Mouse (Mus musculus) stomach, embryonic 14.5 days (tissue): ENCODE results near the gene Rwdd4a. TPM values are rescaled to one million over a fixed set of nuclear protein-coding genes. Genes with fewer than 3 reads are reported as not detected.

ENCODE experiments used
- ATAC-seq: fragments of 200-750 bp; cut with Nextera tagmentation; 2 replicates; pipeline ENCODE4 v1.8.0; 2017; ENCODE audit warnings: low read depth, moderate TSS enrichment; ENCODE audit not compliant: insufficient number of reproducible peaks, insufficient read depth, low FRiP score
- H3K27ac ChIP-seq: fragments of 300-500 bp; sonication (generic); 2 replicates; pipeline ENCODE4 v1.5.1; 2014; ENCODE audit warnings: mild to moderate bottlenecking, low read length, moderate library complexity, mixed read lengths
- H3K27me3 ChIP-seq: fragments of 300-500 bp; sonication (generic); 2 replicates; pipeline ENCODE4 v1.6.1; 2014; ENCODE audit warnings: low read length, control low read depth, mixed read lengths; ENCODE audit not compliant: control insufficient read depth, insufficient read depth
- H3K36me3 ChIP-seq: fragments of 300-500 bp; sonication (generic); 2 replicates; pipeline ENCODE4 v1.6.1; 2014; ENCODE audit warnings: mild to moderate bottlenecking, control low read depth, low read length, moderate library complexity, mixed read lengths; ENCODE audit not compliant: control insufficient read depth, insufficient read depth
- H3K4me1 ChIP-seq: fragments of 300-500 bp; sonication (generic); 2 replicates; pipeline ENCODE4 v1.6.1; 2014; ENCODE audit warnings: low read length, control low read depth, mixed read lengths; ENCODE audit not compliant: control insufficient read depth, insufficient read depth
- H3K4me2 ChIP-seq: fragments of 300-500 bp; sonication (generic); replicated peaks from 2 replicates; pipeline ENCODE4 v1.6.1; 2014; ENCODE audit warnings: low read depth, low read length, control low read depth
- H3K4me3 ChIP-seq: fragments of 300-500 bp; sonication (generic); 2 replicates; pipeline ENCODE4 v1.5.1; 2014; ENCODE audit warnings: low read depth, low read length, control low read depth
- H3K9ac ChIP-seq: fragments of 300-500 bp; sonication (generic); replicated peaks from 2 replicates; pipeline ENCODE4 v1.6.1; 2014; ENCODE audit warnings: low read depth, mild to moderate bottlenecking, control low read depth, low read length, moderate library complexity, mixed read lengths
- H3K9me3 ChIP-seq: fragments of 300-500 bp; sonication (generic); 2 replicates; pipeline ENCODE4 v1.6.1; 2016; ENCODE audit warnings: low read depth, low read length, control low read depth; ENCODE audit not compliant: control insufficient read depth
- WGBS: fragments of 180-500 bp; shearing (Covaris S2); extraction: QIAGEN DNeasy Blood & Tissue Kit; methylation state at CpG from one replicate; pipeline ENCODE4 v1.1.7; 2014; 5-methylcytosine and 5-hydroxymethylcytosine counted together
- polyA plus RNA-seq: library from polyadenylated mRNA; unstranded; fragments of >200 nt; fragmentation: Nextera tagmentation; extraction: Ambion mirVana; gene quantifications from 2 replicates; pipeline ENCODE4 v1.2.1, GENCODE M21; 2014

Rwdd4a gene
- polyA plus RNA-seq, 1 experiment from 2014 or later = 39.6 TPM

DNA sequence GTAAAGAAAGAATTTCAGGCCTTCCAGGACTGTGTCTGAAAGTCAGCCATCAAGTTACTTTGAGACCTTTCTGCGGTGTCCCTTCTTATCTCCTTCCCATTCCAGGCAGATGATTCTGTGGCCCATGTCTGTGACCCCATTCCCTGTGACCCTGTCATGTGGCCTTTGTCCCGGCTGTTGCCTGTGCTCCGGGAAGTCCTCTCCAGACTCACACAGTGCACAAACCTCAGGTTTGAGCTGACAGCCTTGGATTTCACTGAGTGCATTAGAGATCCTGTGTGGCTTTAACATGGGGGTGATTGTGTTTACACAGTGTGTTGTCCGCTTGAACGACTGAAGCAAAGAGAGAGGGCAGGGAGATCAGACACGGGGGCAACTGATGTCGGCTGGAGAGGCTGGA, 24.8 kb downstream of the Rwdd4a start:
- H3K27me3 ChIP-seq = no peaks in the 10 kb centered on the region
- no peaks in the 10 kb centered on the region for H3K36me3 ChIP-seq
- no peak overlapping the region for H3K4me2 ChIP-seq
- no peaks in the 10 kb centered on the region for H3K4me1 ChIP-seq
- H3K9me3 ChIP-seq = no peaks in the 10 kb centered on the region
- WGBS = 25% methylated on average over 7 of the region's 7 CpGs
- H3K9ac ChIP-seq = no peak overlapping the region
- no peak for ATAC-seq
- no peak overlapping the region for H3K27ac ChIP-seq
- no peak overlapping the region for H3K4me3 ChIP-seq

DNA sequence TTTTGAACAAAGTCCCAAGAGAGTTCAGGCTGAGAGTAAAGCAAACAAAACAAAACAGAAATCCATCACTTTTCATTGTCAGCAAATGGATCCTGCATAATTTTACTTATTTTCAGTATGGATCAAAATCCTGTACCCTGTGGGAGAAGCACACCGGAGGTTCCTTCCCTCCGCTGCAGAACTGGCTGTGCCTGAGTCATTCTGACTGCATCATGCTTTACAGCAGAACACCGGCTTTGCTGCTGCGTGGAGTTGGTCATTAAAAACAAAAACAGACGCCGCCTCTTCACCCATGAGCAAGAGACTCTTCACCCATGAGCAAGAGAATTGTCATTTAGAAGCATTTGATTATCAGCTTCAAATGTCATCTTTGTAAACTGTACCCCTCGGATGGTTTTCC, 27.3 kb downstream of the Rwdd4a start:
- Histone ChIP-seq H3K4me2 (no peak overlapping the region), H3K36me3 (no peaks in the 10 kb centered on the region), H3K4me1 (no peaks in the 10 kb centered on the region), H3K27ac (no peak overlapping the region), H3K27me3 (no peaks in the 10 kb centered on the region), H3K9ac (no peak overlapping the region), H3K9me3 (no peaks in the 10 kb centered on the region), H3K4me3 (no peak overlapping the region)
- no peak for ATAC-seq
- 85% methylated on average over 7 of the region's 7 CpGs for WGBS

DNA sequence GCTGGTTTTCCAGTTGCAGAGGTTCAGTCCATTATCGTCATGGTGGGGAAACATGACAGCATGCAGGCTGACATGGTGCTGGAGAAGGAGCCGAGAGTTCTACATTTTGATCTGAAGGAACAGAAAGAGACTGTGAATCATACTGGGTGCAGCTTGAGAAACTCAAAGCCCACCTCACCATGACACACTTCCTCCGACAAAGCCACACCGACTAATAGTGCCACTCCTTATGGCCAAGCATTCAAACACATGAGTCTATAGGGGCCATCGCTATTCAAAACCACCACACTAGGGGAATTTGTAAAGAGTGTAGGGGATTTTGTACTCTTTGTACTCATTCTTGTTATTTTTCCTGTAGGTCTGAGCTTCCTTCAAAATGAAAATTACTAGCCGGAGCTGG, 33.1 kb downstream of the Rwdd4a start:
- Histone ChIP-seq H3K9me3 (no peaks in the 10 kb centered on the region), H3K4me3 (no peak overlapping the region), H3K4me2 (no peak overlapping the region), H3K36me3 (no peaks in the 10 kb centered on the region), H3K27me3 (no peaks in the 10 kb centered on the region), H3K27ac (no peak overlapping the region), H3K4me1 (no peaks in the 10 kb centered on the region), H3K9ac (no peak overlapping the region)
- no peak for ATAC-seq
- 92% methylated on average over 6 of the region's 6 CpGs for WGBS

DNA sequence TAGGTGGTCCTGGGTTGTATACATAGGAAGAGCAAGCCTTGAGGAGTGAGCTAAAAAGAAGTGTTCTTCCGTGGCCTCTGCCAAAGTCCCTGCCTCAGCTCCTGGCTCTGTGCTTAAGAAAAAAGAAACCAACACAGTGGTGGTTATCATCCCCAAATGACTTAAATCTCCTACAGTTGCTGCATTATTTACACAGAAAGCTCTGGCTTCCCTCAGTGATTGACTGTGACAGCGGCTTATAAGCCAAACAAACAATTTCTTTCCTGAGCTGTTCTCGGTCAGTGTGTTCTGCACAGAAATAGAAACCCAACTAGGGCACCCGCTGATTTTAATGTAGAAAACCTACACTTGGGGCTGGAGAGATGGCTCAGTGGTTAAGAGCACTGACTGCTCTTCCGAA, 34.6 kb downstream of the Rwdd4a start:
- Histone ChIP-seq H3K27me3 (no peaks in the 10 kb centered on the region), H3K36me3 (no peaks in the 10 kb centered on the region), H3K27ac (no peak overlapping the region), H3K4me2 (no peak overlapping the region), H3K9me3 (no peaks in the 10 kb centered on the region), H3K4me3 (no peak overlapping the region), H3K4me1 (no peaks in the 10 kb centered on the region), H3K9ac (no peak overlapping the region)
- ATAC-seq = no peak
- WGBS = 62% methylated on average over 5 of the region's 5 CpGs

DNA sequence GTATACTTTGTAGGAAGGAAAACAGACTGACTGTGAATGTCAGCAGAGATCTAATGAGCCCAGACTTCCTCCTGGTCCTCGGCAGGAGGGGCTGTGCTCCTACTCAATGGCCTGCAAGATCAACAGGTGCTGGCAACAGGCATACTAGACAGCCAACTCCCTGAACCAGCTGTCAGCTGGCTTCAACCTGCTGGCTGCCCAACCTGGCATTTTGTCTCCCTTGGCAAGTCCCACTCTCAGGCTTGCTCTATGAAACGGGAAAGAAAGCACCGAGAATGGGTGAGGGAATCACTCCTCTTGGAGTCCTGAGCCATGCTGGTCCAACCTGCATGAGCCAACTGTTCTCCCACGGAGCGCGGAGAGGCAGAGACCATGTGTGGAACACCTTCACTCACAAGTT, 36.7 kb downstream of the Rwdd4a start:
- Histone ChIP-seq H3K36me3 (no peaks in the 10 kb centered on the region), H3K4me1 (no peaks in the 10 kb centered on the region), H3K27ac (no peak overlapping the region), H3K27me3 (no peaks in the 10 kb centered on the region), H3K9ac (no peak overlapping the region), H3K9me3 (no peaks in the 10 kb centered on the region), H3K4me2 (no peak overlapping the region), H3K4me3 (no peak overlapping the region)
- 88% methylated on average over 6 of the region's 6 CpGs for WGBS
- ATAC-seq = no peak

DNA sequence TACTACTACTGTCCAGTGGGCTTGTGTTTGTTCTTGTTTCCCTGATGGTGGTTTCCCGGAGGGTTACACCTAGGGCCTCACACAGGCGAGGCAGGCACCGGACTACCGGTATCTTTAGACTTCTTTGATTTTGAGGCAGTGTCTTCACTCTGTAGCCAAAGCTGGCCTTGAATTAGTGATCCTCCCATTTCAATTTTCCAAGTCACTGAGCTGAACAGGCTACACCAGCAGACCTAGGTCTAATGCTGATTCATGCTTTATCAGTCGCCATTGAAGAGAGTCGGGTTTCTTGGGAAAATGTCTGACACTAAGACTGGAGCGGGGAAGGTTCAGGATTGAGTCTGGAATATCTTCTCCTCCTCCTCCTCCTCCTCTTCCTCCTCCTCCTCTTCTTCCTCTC, 40.0 kb downstream of the Rwdd4a start:
- no peak overlapping the region for H3K4me2 ChIP-seq
- no peak overlapping the region for H3K4me3 ChIP-seq
- H3K9me3 ChIP-seq = no peaks in the 10 kb centered on the region
- WGBS = 87% methylated on average over 7 of the region's 7 CpGs
- no peak overlapping the region for H3K9ac ChIP-seq
- ATAC-seq = no peak
- no peaks in the 10 kb centered on the region for H3K4me1 ChIP-seq
- H3K36me3 ChIP-seq = no peaks in the 10 kb centered on the region
- no peaks in the 10 kb centered on the region for H3K27me3 ChIP-seq
- no peak overlapping the region for H3K27ac ChIP-seq

DNA sequence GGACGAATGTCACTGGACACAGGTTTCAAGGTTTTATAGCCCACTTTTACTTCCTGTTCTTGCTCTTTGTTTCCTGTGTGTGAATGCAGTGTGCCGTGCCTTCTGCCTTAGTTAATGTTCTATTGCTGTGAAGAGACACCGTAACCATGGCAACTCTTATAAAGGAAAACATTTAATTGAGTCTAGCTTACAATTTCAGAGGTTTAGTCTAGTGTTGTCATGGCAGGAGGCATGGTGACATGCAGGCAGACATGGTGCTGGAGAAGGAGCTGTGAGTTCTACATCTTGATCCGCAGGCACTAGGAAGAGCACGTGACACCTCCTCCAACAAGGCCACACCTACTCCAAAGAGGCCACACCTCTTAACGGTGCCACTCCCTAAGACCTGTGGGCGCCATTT, 48.0 kb downstream of the Rwdd4a start:
- Histone ChIP-seq H3K4me3 (no peak overlapping the region), H3K9me3 (no peaks in the 10 kb centered on the region), H3K27ac (no peak overlapping the region), H3K9ac (no peak overlapping the region), H3K36me3 (no peaks in the 10 kb centered on the region), H3K4me1 (no peaks in the 10 kb centered on the region), H3K4me2 (no peak overlapping the region), H3K27me3 (no peaks in the 10 kb centered on the region)
- no peak for ATAC-seq
- 83% methylated on average over 7 of the region's 7 CpGs for WGBS

DNA sequence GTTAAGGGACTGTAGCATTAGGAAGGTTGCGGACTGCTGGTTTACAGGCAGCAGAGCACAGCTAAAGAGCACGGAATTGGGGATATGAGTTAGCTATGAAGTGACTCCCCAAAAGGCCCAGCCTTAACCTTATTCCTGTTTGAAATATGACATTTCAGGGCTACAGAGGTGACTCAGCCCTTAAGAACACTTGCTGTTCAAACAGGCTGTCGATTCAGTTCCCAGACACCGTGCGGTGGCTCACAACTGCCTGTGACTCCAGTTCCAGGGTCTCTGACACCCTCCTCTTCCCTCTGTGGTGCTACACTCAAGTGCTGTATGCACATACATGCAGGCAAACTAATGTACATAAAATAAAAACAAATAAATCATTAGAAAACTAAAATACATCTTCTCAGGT, 55.2 kb downstream of the Rwdd4a start:
- Histone ChIP-seq H3K36me3 (no peaks in the 10 kb centered on the region), H3K4me2 (no peak overlapping the region), H3K9me3 (no peaks in the 10 kb centered on the region; the same call in 1 of the 2 replicates), H3K9ac (no peak overlapping the region), H3K27ac (no peak overlapping the region), H3K4me1 (no peaks in the 10 kb centered on the region), H3K4me3 (no peak overlapping the region), H3K27me3 (no peaks in the 10 kb centered on the region)
- 90% methylated on average over 5 of the region's 5 CpGs for WGBS
- ATAC-seq = no peak

DNA sequence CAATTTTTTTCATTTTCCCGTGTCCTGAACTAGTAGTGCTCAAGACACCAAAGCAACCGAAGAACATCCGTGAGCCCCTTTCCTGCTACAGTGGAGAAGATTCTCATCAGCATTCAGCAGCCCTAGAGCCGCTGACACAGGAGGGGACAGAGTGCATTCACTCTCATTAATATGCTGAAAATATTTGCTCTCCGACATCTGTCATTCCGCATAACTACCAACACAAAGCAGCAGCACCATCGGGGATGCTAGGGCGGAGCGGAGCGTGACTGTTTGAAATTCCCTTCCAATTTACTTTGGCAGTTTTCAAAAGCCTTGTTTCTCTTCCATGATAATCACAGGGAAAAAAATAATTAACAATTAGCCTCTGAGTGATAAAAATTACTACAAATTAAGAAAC, 56.9 kb downstream of the Rwdd4a start:
- Histone ChIP-seq H3K27me3 (no peaks in the 10 kb centered on the region), H3K9me3 (no peaks in the 10 kb centered on the region; the same call in 1 of the 2 replicates), H3K4me3 (no peak overlapping the region), H3K27ac (no peak overlapping the region), H3K36me3 (no peaks in the 10 kb centered on the region), H3K4me1 (no peaks in the 10 kb centered on the region), H3K4me2 (no peak overlapping the region), H3K9ac (no peak overlapping the region)
- WGBS = 87% methylated on average over 10 of the region's 10 CpGs
- no peak for ATAC-seq
